In the genomic region with DNA sequence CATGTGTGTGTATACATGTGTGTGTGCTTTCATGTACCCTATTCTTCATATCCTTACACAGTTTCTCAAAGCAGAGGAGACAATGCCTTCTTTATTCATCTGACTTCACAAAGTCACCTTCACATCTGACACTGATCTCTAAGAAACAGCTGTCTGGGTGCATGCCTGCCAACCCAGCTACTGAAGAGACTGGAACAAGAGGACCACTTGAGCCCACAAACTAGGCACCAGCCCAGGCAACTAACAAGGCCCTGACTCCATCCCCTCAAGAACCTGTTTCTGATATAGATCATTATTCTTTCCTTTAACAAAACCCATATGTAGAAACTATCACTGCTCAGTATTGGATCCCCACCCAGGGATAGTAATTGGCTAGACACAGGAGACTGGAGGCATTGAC, we compare ENCODE assay signal across 32 mouse cellular contexts.
"Had no signal": no experiment of that assay in that cellular context is flagged by ENCODE, and none has a peak within 500 bp of the region (broad histone marks: within the 10 kb centered on the region; RNA-seq: fewer than 3 reads in every experiment).

No protein-coding gene starts in this region.

- H3K4me3 ChIP-seq: limb, embryonic 10.5 days; limb, embryonic 12.5 days; limb, embryonic 13.5 days; limb, embryonic 15.5 days; liver, embryonic 12.5 days; liver, embryonic 13.5 days; liver, embryonic 15.5 days; lung, embryonic 15.5 days; megakaryocyte, embryonic 14.5 days; midbrain, embryonic 10.5 days; midbrain, embryonic 12.5 days; midbrain, embryonic 13.5 days; midbrain, embryonic 15.5 days; neural tube, embryonic 12.5 days; neural tube, embryonic 13.5 days had no signal

- H3K27ac ChIP-seq: limb, embryonic 10.5 days; limb, embryonic 13.5 days; limb, embryonic 15.5 days; liver, embryonic 12.5 days; liver, embryonic 13.5 days; liver, embryonic 14.5 days; liver, embryonic 15.5 days; lung, embryonic 15.5 days; macrophage; midbrain, embryonic 12.5 days; midbrain, embryonic 13.5 days; midbrain, embryonic 15.5 days; neural tube, embryonic 12.5 days; neural tube, embryonic 13.5 days had no signal

- H3K9me3 ChIP-seq: limb, embryonic 10.5 days; limb, embryonic 12.5 days; limb, embryonic 13.5 days; limb, embryonic 15.5 days; liver, embryonic 12.5 days; liver, embryonic 13.5 days; liver, embryonic 15.5 days; lung, embryonic 15.5 days; megakaryocyte, embryonic 14.5 days; midbrain, embryonic 10.5 days; midbrain, embryonic 12.5 days; midbrain, embryonic 13.5 days; midbrain, embryonic 15.5 days; neural tube, embryonic 12.5 days; neural tube, embryonic 13.5 days had no signal

- DNase-seq: left cerebral cortex, postnatal 4 days; liver; liver, embryonic 13.5 days; liver, postnatal 0 days; lung, adult 18-20 months; lung, adult 2 months; lung, embryonic 14.5 days; lung, postnatal 10 days; lung, postnatal 14 days; lung, postnatal 36 days; lung, postnatal 4 days; midbrain, embryonic 14.5 days had no signal

- ATAC-seq: liver, embryonic 12.5 days; liver, postnatal 0 days; lung, postnatal 0 days; midbrain, embryonic 13.5 days; midbrain, embryonic 15.5 days; midbrain, embryonic 16.5 days had no signal

- H3K4me2 ChIP-seq: limb, embryonic 12.5 days; limb, embryonic 13.5 days; limb, embryonic 15.5 days; liver, embryonic 11.5 days; liver, embryonic 12.5 days; liver, embryonic 13.5 days; liver, embryonic 15.5 days; lung, embryonic 14.5 days; lung, embryonic 15.5 days; midbrain, embryonic 11.5 days; midbrain, embryonic 12.5 days; midbrain, embryonic 13.5 days; midbrain, embryonic 15.5 days; neural tube, embryonic 12.5 days; neural tube, embryonic 13.5 days had no signal

- H3K9ac ChIP-seq: limb, embryonic 12.5 days; limb, embryonic 13.5 days; limb, embryonic 15.5 days; liver, embryonic 12.5 days; liver, embryonic 13.5 days; liver, embryonic 14.5 days; liver, embryonic 15.5 days; liver, postnatal 0 days; lung, embryonic 14.5 days; lung, embryonic 15.5 days; midbrain, embryonic 12.5 days; midbrain, embryonic 13.5 days; midbrain, embryonic 15.5 days; neural tube, embryonic 12.5 days; neural tube, embryonic 13.5 days had no signal

- H3K27me3 ChIP-seq: limb, embryonic 12.5 days; limb, embryonic 13.5 days; limb, embryonic 15.5 days; liver, embryonic 12.5 days; liver, embryonic 13.5 days; liver, embryonic 15.5 days; lung, embryonic 15.5 days; megakaryocyte, embryonic 14.5 days; midbrain, embryonic 12.5 days; midbrain, embryonic 13.5 days; midbrain, embryonic 15.5 days; neural tube, embryonic 12.5 days; neural tube, embryonic 13.5 days had no signal

- H3K36me3 ChIP-seq: limb, embryonic 10.5 days; limb, embryonic 12.5 days; limb, embryonic 13.5 days; limb, embryonic 15.5 days; liver, embryonic 12.5 days; liver, embryonic 13.5 days; liver, embryonic 15.5 days; lung, embryonic 15.5 days; midbrain, embryonic 10.5 days; midbrain, embryonic 12.5 days; midbrain, embryonic 13.5 days; midbrain, embryonic 15.5 days; neural tube, embryonic 12.5 days; neural tube, embryonic 13.5 days had no signal

- H3K4me1 ChIP-seq: limb, embryonic 10.5 days; limb, embryonic 12.5 days; limb, embryonic 13.5 days; limb, embryonic 15.5 days; liver, embryonic 12.5 days; liver, embryonic 13.5 days; liver, embryonic 15.5 days; lung, embryonic 15.5 days; midbrain, embryonic 13.5 days; midbrain, embryonic 15.5 days; neural tube, embryonic 12.5 days; neural tube, embryonic 13.5 days had no signal
